Comparison of ENCODE assay signal across 8 mouse cellular contexts in the genomic region with DNA sequence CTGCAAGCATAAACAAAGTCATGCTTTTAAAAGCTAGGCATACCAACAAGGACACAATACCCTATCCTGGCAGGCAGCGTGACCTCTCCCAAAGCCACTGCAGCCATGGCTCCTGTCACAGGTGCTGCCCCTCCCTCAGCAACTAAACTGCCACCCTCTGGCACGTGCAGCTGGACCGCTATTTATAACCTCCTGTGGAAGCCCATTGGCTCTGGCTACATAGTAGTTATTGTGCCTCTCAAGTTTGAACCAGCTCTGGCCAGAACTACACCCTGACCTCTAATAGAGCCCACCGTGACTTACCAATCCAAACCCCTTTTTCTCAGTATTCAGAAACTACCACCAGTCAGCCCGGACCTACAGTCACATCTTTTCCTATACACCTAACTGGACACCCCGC. TPM values are rescaled to one million over a fixed set of nuclear protein-coding genes. Genes with fewer than 3 reads are reported as not detected.
DNase-seq lines count a peak whose midpoint lies in the region; ATAC-seq and TF ChIP-seq lines count a peak whose summit lies in the region.

No protein-coding gene starts in this region.

- peak overlapping the region; percentile 81 for H3K9ac ChIP-seq in intestine, postnatal 0 days (ENCODE audit: low read depth, low read length)
- H3K9ac ChIP-seq in lung, embryonic 16.5 days (ENCODE audit: low read length): peak overlapping the region; percentile 94
- peak overlapping the region; percentile 87 for H3K9ac ChIP-seq in stomach, embryonic 14.5 days (replicated peaks; ENCODE audit: low read depth, low read length)

- WGBS in intestine, postnatal 0 days: 7% methylated on average over 6 of the region's 6 CpGs
- WGBS in lung, embryonic 16.5 days: 5% methylated on average over 6 of the region's 6 CpGs
- WGBS in stomach, embryonic 14.5 days: 3% methylated on average over 6 of the region's 6 CpGs

- no peaks in the 10 kb centered on the region for H3K27me3 ChIP-seq in C2C12 (ENCODE audit: control insufficient read depth, insufficient read depth, insufficient read length)
- no peaks in the 10 kb centered on the region for H3K27me3 ChIP-seq in intestine, postnatal 0 days (replicated peaks; ENCODE audit: control insufficient read depth, insufficient read depth, low read length)
- no peaks in the 10 kb centered on the region for H3K27me3 ChIP-seq in lung, embryonic 16.5 days (ENCODE audit: control insufficient read depth, insufficient read depth, low read depth, low read length)
- H3K27me3 ChIP-seq in stomach, embryonic 14.5 days (ENCODE audit: control insufficient read depth, insufficient read depth, low read length): no peaks in the 10 kb centered on the region

- no peaks in the 10 kb centered on the region for H3K9me3 ChIP-seq in intestine, postnatal 0 days (ENCODE audit: control insufficient read depth)
- no peaks in the 10 kb centered on the region for H3K9me3 ChIP-seq in lung, embryonic 16.5 days (ENCODE audit: control insufficient read depth, low read length)
- no peaks in the 10 kb centered on the region for H3K9me3 ChIP-seq in stomach, embryonic 14.5 days (ENCODE audit: control insufficient read depth, low read depth, low read length)

- H3K4me2 ChIP-seq in intestine, postnatal 0 days (replicated peaks; ENCODE audit: low read depth): peak overlapping the region; percentile 92
- peak overlapping the region; percentile 81 for H3K4me2 ChIP-seq in lung, embryonic 16.5 days (ENCODE audit: low read depth, low read length)
- H3K4me2 ChIP-seq in stomach, embryonic 14.5 days (replicated peaks; ENCODE audit: low read depth, low read length): peak overlapping the region; percentile 68

- H3K79me3 ChIP-seq in C2C12 (ENCODE audit: low read depth): peaks cover 1% of the 10 kb centered on the region

- H3K4me3 ChIP-seq in C2C12 (ENCODE audit: insufficient read depth, poor library complexity, severe bottlenecking): peak overlapping the region; percentile 55
- peak overlapping the region; percentile 100 for H3K4me3 ChIP-seq in bone marrow macrophage, adult 2 months (ENCODE audit: insufficient read depth, low read length)
- peak overlapping the region; percentile 90 for H3K4me3 ChIP-seq in intestine, postnatal 0 days (ENCODE audit: low read depth, low read length)
- H3K4me3 ChIP-seq in lung, embryonic 16.5 days (ENCODE audit: low read length): peak overlapping the region; percentile 90
- peak overlapping the region; percentile 90 for H3K4me3 ChIP-seq in stomach, embryonic 14.5 days (ENCODE audit: low read depth, low read length)

- peak; percentile 23 for ATAC-seq in granulocyte monocyte progenitor cell, adult 5-6 weeks (replicated peaks; ENCODE audit: poor library complexity, severe bottlenecking)
- ATAC-seq in intestine, postnatal 0 days: peak; percentile 22
- peak; percentile 8; the same call in 1 of the 2 replicates for ATAC-seq in lung, embryonic 16.5 days (ENCODE audit: low read depth)
- 0 out of 2 replicates have a peak, but pooled peaks have one; percentile 4 for ATAC-seq in stomach, embryonic 14.5 days (ENCODE audit: insufficient number of reproducible peaks, insufficient read depth, low FRiP score, low read depth)

- H3K4me1 ChIP-seq in bone marrow macrophage, adult 2 months (ENCODE audit: control insufficient read depth, insufficient read depth, low read length): peaks cover 6% of the 10 kb centered on the region
- no peaks in the 10 kb centered on the region; the same call in 1 of the 2 replicates for H3K4me1 ChIP-seq in intestine, postnatal 0 days (replicated peaks; ENCODE audit: control insufficient read depth, insufficient read depth, low read length)
- peaks cover 9% of the 10 kb centered on the region for H3K4me1 ChIP-seq in lung, embryonic 16.5 days (replicated peaks; ENCODE audit: control insufficient read depth, insufficient read depth, low read length)
- H3K4me1 ChIP-seq in stomach, embryonic 14.5 days (ENCODE audit: control insufficient read depth, insufficient read depth, low read length): peaks cover 6% of the 10 kb centered on the region; the same call in 1 of the 2 replicates

- H3K79me2 ChIP-seq in C2C12 (ENCODE audit: control insufficient read depth, insufficient read depth): peaks cover 5% of the 10 kb centered on the region

- TF ChIP-seq POLR2A in bone marrow macrophage, adult 2 months (IDR thresholded peaks at IDR 0.05; ENCODE audit: borderline replicate concordance, low read depth, low read length): no peak

- no peak for TF ChIP-seq CTCF in C2C12 (IDR thresholded peaks at IDR 0.05; ENCODE audit: control insufficient read depth, insufficient read depth, insufficient read length)
- TF ChIP-seq CTCF in bone marrow macrophage, adult 2 months (IDR thresholded peaks at IDR 0.05; ENCODE audit: low read depth, low read length): no peak
- no peak for TF ChIP-seq CTCF in intestine, postnatal 0 days (IDR thresholded peaks at IDR 0.05; ENCODE audit: low read depth)

- no peak overlapping the region for H3K27ac ChIP-seq in bone marrow macrophage, adult 2 months (ENCODE audit: insufficient read depth, low read depth, low read length)
- H3K27ac ChIP-seq in intestine, postnatal 0 days (ENCODE audit: low read depth, low read length): 0 out of 2 replicates have a peak overlapping the region, but pooled peaks have one; percentile 4
- 0 out of 2 replicates have a peak overlapping the region, but pooled peaks have one; percentile 13 for H3K27ac ChIP-seq in lung, embryonic 16.5 days (ENCODE audit: low read length)
- H3K27ac ChIP-seq in stomach, embryonic 14.5 days (ENCODE audit: low read length): peak overlapping the region; percentile 97; the same call in 1 of the 2 replicates

- no peak for DNase-seq in T-cell, adult 2 months (ENCODE audit: low spot score)
- DNase-seq in adrenal gland, postnatal 10 days: no peak

- peaks cover 9% of the 10 kb centered on the region for H3K36me3 ChIP-seq in C2C12 (ENCODE audit: control insufficient read depth, insufficient read depth)
- 0 out of 2 replicates have a peak, but pooled peaks cover 6% of the 10 kb centered on the region for H3K36me3 ChIP-seq in intestine, postnatal 0 days (ENCODE audit: control insufficient read depth, insufficient read depth)
- peaks cover 4% of the 10 kb centered on the region; the same call in 1 of the 2 replicates for H3K36me3 ChIP-seq in lung, embryonic 16.5 days (ENCODE audit: control insufficient read depth, insufficient read depth, low read length)
- H3K36me3 ChIP-seq in stomach, embryonic 14.5 days (ENCODE audit: control insufficient read depth, insufficient read depth, low read length): no peaks in the 10 kb centered on the region; the same call in 1 of the 2 replicates

- H3ac ChIP-seq in C2C12 (ENCODE audit: control insufficient read depth, insufficient read length, low read depth): peak overlapping the region; percentile 35

TF ChIP-seq in C2C12, 6 proteins besides CTCF, POLR2A, EP300 and RAD21:
- no peak for TF ChIP-seq USF1 (IDR thresholded peaks at IDR 0.05; ENCODE audit: low read depth)
- TF ChIP-seq CEBPB (IDR thresholded peaks at IDR 0.05; ENCODE audit: low read depth): no peak
- no peak for TF ChIP-seq MAX (IDR thresholded peaks at IDR 0.05)
- TF ChIP-seq MYOD1 (IDR thresholded peaks at IDR 0.05; ENCODE audit: control insufficient read depth, insufficient read length, low read depth): no peak
- TF ChIP-seq MYOG (IDR thresholded peaks at IDR 0.05; ENCODE audit: control insufficient read depth, extremely low read depth, insufficient read length): no peak
- TF ChIP-seq FOSL1 (IDR thresholded peaks at IDR 0.05; ENCODE audit: insufficient read depth, low read length, poor library complexity, severe bottlenecking): no peak

RNA-seq across cellular contexts. Expression of a gene that starts 20.4 kb away (rescaled TPM):
- 28.0 TPM for polyA plus RNA-seq in C2C12 (2012; fragmentation: generic; extraction: Trizol)
- 132 and 141 TPM in 2 replicates for polyA plus RNA-seq in bone marrow macrophage, adult 2 months (2012; ENCODE audit: insufficient read depth, insufficient read length, missing spikeins)
- total RNA-seq in granulocyte monocyte progenitor cell, adult 5-6 weeks (2014; fragmentation: Nextera tagmentation): 32.8 and 44.5 TPM in 2 replicates
- 72.4 and 77.3 TPM in 2 replicates for total RNA-seq in granulocyte monocyte progenitor cell, adult 5-6 weeks (2017)
- 59.2 and 63.3 TPM in 2 replicates for polyA plus RNA-seq in intestine, postnatal 0 days (2015; fragmentation: Nextera tagmentation; extraction: Ambion mirVana)
- polyA plus RNA-seq in lung, embryonic 16.5 days (2015; fragmentation: Nextera tagmentation; extraction: Ambion mirVana): 64.0 and 82.9 TPM in 2 replicates
- 87.6 and 88.3 TPM in 2 replicates for polyA plus RNA-seq in stomach, embryonic 14.5 days (2014; fragmentation: Nextera tagmentation; extraction: Ambion mirVana)
- total RNA-seq in adrenal gland, postnatal 10 days (2021): 100 to 1,000 TPM; 106 TPM

RNA-seq across cellular contexts. Expression of a gene that starts 54.5 kb away (rescaled TPM):
- polyA plus RNA-seq in C2C12 (2012; fragmentation: generic; extraction: Trizol): 3.1 TPM
- polyA plus RNA-seq in bone marrow macrophage, adult 2 months (2012; ENCODE audit: insufficient read depth, insufficient read length, missing spikeins): 90.1 and 95.6 TPM in 2 replicates
- 67.1 and 82.9 TPM in 2 replicates for total RNA-seq in granulocyte monocyte progenitor cell, adult 5-6 weeks (2014; fragmentation: Nextera tagmentation)
- 46.5 and 57.2 TPM in 2 replicates for total RNA-seq in granulocyte monocyte progenitor cell, adult 5-6 weeks (2017)
- 24.3 and 27.2 TPM in 2 replicates for polyA plus RNA-seq in intestine, postnatal 0 days (2015; fragmentation: Nextera tagmentation; extraction: Ambion mirVana)
- polyA plus RNA-seq in lung, embryonic 16.5 days (2015; fragmentation: Nextera tagmentation; extraction: Ambion mirVana): 56.9 and 62.2 TPM in 2 replicates
- 76.5 and 79.3 TPM in 2 replicates for polyA plus RNA-seq in stomach, embryonic 14.5 days (2014; fragmentation: Nextera tagmentation; extraction: Ambion mirVana)
- 10 to 100 TPM; 20.8 to 26.3 TPM for total RNA-seq in adrenal gland, postnatal 10 days (2021)
